Mouse (Mus musculus): ENCODE measurements around the gene Ppp2r3a. TPM values are rescaled to one million over a fixed set of nuclear protein-coding genes. Genes with fewer than 3 reads are reported as not detected.

The Ppp2r3a gene
- polyA plus RNA-seq, 1 experiment from 2014 or later, result 25.9 TPM

- Histone ChIP-seq H3K4me2 (replicated peaks) (no peak overlapping the region), H3K27ac (no peak overlapping the region), H3K27me3 (no peaks in the 10 kb centered on the region), H3K9me3 (no peaks in the 10 kb centered on the region), H3K4me1 (replicated peaks) (peaks cover 6% of the 10 kb centered on the region; the same call in 1 of the 2 replicates), H3K36me3 (no peaks in the 10 kb centered on the region), H3K4me3 (replicated peaks) (no peak overlapping the region), H3K9ac (replicated peaks) (no peak overlapping the region)
- 95% methylated on average over 3 of the region's 3 CpGs for WGBS
- ATAC-seq, result no peak
These were observed 181.8 kb downstream of the Ppp2r3a start for GRCm38 (mm10) chr9:101069781-101070180.

GRCm38 (mm10) chr9:101065076-101065602, 186.5 kb downstream of the Ppp2r3a start:
- Histone ChIP-seq H3K4me2 (replicated peaks) (no peak overlapping the region), H3K9ac (replicated peaks) (no peak overlapping the region), H3K4me3 (replicated peaks) (no peak overlapping the region), H3K36me3 (no peaks in the 10 kb centered on the region), H3K9me3 (no peaks in the 10 kb centered on the region), H3K4me1 (replicated peaks) (0 out of 2 replicates have a peak, but pooled peaks cover 6% of the 10 kb centered on the region), H3K27ac (no peak overlapping the region), H3K27me3 (no peaks in the 10 kb centered on the region)
- no peak for ATAC-seq
- 78% methylated on average over 3 of the region's 3 CpGs for WGBS

- Histone ChIP-seq H3K27ac (no peak overlapping the region), H3K4me2 (replicated peaks) (no peak overlapping the region)
- WGBS, result 71% methylated on average over 6 of the region's 6 CpGs
These were observed 189.3 kb downstream of the Ppp2r3a start for GRCm38 (mm10) chr9:101062253-101062780.

GRCm38 (mm10) chr9:101061035-101061434, 190.6 kb downstream of the Ppp2r3a start:
- no peak for ATAC-seq
- Histone ChIP-seq H3K9me3 (no peaks in the 10 kb centered on the region), H3K9ac (replicated peaks) (no peak overlapping the region), H3K4me3 (replicated peaks) (no peak overlapping the region), H3K27ac (no peak overlapping the region), H3K36me3 (no peaks in the 10 kb centered on the region), H3K27me3 (no peaks in the 10 kb centered on the region), H3K4me2 (replicated peaks) (no peak overlapping the region), H3K4me1 (replicated peaks) (0 out of 2 replicates have a peak, but pooled peaks cover 6% of the 10 kb centered on the region)
- whole genome bisulfite sequencing, result 86% methylated on average over 11 of the region's 11 CpGs

More at GRCm38 (mm10) chr9:101062253-101062780, 189.3 kb downstream of the Ppp2r3a start:
- Histone ChIP-seq H3K9me3 (no peaks in the 10 kb centered on the region), H3K4me3 (replicated peaks) (no peak overlapping the region), H3K4me1 (replicated peaks) (0 out of 2 replicates have a peak, but pooled peaks cover 6% of the 10 kb centered on the region), H3K36me3 (no peaks in the 10 kb centered on the region), H3K9ac (replicated peaks) (no peak overlapping the region), H3K27me3 (no peaks in the 10 kb centered on the region)
- no peak for ATAC-seq

GRCm38 (mm10) chr9:101057156-101057555, 194.4 kb downstream of the Ppp2r3a start:
- 92% methylated on average over 4 of the region's 4 CpGs for WGBS
- no peak for ATAC-seq
- Histone ChIP-seq H3K27ac (no peak overlapping the region), H3K27me3 (no peaks in the 10 kb centered on the region), H3K9ac (replicated peaks) (no peak overlapping the region), H3K4me2 (replicated peaks) (no peak overlapping the region), H3K9me3 (no peaks in the 10 kb centered on the region), H3K4me1 (replicated peaks) (no peaks in the 10 kb centered on the region), H3K36me3 (no peaks in the 10 kb centered on the region), H3K4me3 (replicated peaks) (no peak overlapping the region)

Other genes with a start within 250 kb of the Ppp2r3a start
- gene Pccb, start 216.9 kb downstream of the Ppp2r3a start, polyA plus RNA-seq (2015; fragmentation: Nextera tagmentation; extraction: Ambion mirVana), result 23.0 TPM in 2 replicates
- gene Msl2, start 177.7 kb downstream of the Ppp2r3a start, polyA plus RNA-seq (2015; fragmentation: Nextera tagmentation; extraction: Ambion mirVana), result 5.5 and 7.2 TPM in 2 replicates

Measured in midbrain, embryonic 13.5 days (tissue).